Mouse (Mus musculus): ENCODE data around the gene Chrd. TPM values are rescaled to one million over a fixed set of nuclear protein-coding genes. Genes with fewer than 3 reads are reported as not detected.

The Chrd gene
- polyA plus RNA-seq (2015; fragmentation: Nextera tagmentation; extraction: Ambion mirVana): 0.37 and 0.47 TPM in 2 replicates

GRCm38 (mm10) chr16:20732925-20733730 lies at the start of gene Chrd:
Chrd (plus strand) TSS chr16:20733127.
- H3K4me2 ChIP-seq: peak within 1 kb of the TSS; percentile 73
- H3K9me3 ChIP-seq (replicated peaks): no peaks in the 10 kb centered on the region
- no peak within 1 kb of the TSS for H3K27ac ChIP-seq (replicated peaks)
- H3K36me3 ChIP-seq (replicated peaks): no peaks in the 10 kb centered on the region
- H3K27me3 ChIP-seq: peaks cover 90% of the 10 kb centered on the region
- H3K9ac ChIP-seq: peak within 1 kb of the TSS; percentile 25; the same call in 1 of the 2 replicates
- H3K4me3 ChIP-seq (replicated peaks): peak within 1 kb of the TSS; percentile 52
- H3K4me1 ChIP-seq (replicated peaks): peaks cover 16% of the 10 kb centered on the region
- no peak for ATAC-seq (ENCODE audit: insufficient read depth)
- 2% methylated on average over 70 of the region's 70 CpGs for WGBS (ENCODE audit: insufficient replicate concordance)

- no peak overlapping the region for H3K4me3 ChIP-seq (replicated peaks)
- H3K9ac ChIP-seq: no peak overlapping the region
- no peak overlapping the region for H3K27ac ChIP-seq (replicated peaks)
- no peak overlapping the region for H3K4me2 ChIP-seq
- no peaks in the 10 kb centered on the region for H3K9me3 ChIP-seq (replicated peaks)
- no peak for ATAC-seq (ENCODE audit: insufficient read depth)
- peaks cover 50% of the 10 kb centered on the region for H3K4me1 ChIP-seq (replicated peaks)
- peaks cover 70% of the 10 kb centered on the region for H3K36me3 ChIP-seq (replicated peaks)
- H3K27me3 ChIP-seq: peaks cover 26% of the 10 kb centered on the region
- WGBS (ENCODE audit: insufficient replicate concordance): 55% methylated on average over 3 of the region's 3 CpGs
Measured at GRCm38 (mm10) chr16:20690774-20691173, 42.2 kb upstream of the Chrd start.

GRCm38 (mm10) chr16:20691617-20692016 lies 41.3 kb upstream of the Chrd start:
- Histone ChIP-seq H3K9me3 (replicated peaks) (no peaks in the 10 kb centered on the region), H3K36me3 (replicated peaks) (peaks cover 62% of the 10 kb centered on the region), H3K9ac (no peak overlapping the region), H3K27me3 (peaks cover 35% of the 10 kb centered on the region), H3K4me2 (no peak overlapping the region), H3K27ac (replicated peaks) (0 out of 2 replicates have a peak overlapping the region, but pooled peaks have one; percentile 29), H3K4me1 (replicated peaks) (peaks cover 57% of the 10 kb centered on the region), H3K4me3 (replicated peaks) (no peak overlapping the region)
- no peak for ATAC-seq (ENCODE audit: insufficient read depth)
- 75% methylated on average over 1 of the region's 1 CpGs for WGBS (ENCODE audit: insufficient replicate concordance)

- ATAC-seq (ENCODE audit: insufficient read depth): no peak
- Histone ChIP-seq H3K4me3 (replicated peaks) (peak overlapping the region; percentile 65), H3K4me1 (replicated peaks) (peaks cover 57% of the 10 kb centered on the region), H3K4me2 (peak overlapping the region; percentile 97), H3K36me3 (replicated peaks) (peaks cover 54% of the 10 kb centered on the region), H3K27me3 (peaks cover 43% of the 10 kb centered on the region), H3K9ac (no peak overlapping the region), H3K27ac (replicated peaks) (peak overlapping the region; percentile 29; the same call in 1 of the 2 replicates), H3K9me3 (replicated peaks) (no peaks in the 10 kb centered on the region)
- 60% methylated on average over 16 of the region's 16 CpGs for WGBS (ENCODE audit: insufficient replicate concordance)
Measured at GRCm38 (mm10) chr16:20692241-20692965, 40.5 kb upstream of the Chrd start.

GRCm38 (mm10) chr16:20693111-20693701 lies 39.7 kb upstream of the Chrd start, which contains the start of gene Fam131a:
Fam131a (plus strand) TSS chr16:20693241.
- 2% methylated on average over 36 of the region's 37 CpGs for WGBS (ENCODE audit: insufficient replicate concordance)
- Histone ChIP-seq H3K36me3 (replicated peaks) (peaks cover 46% of the 10 kb centered on the region), H3K27me3 (peaks cover 51% of the 10 kb centered on the region), H3K9me3 (replicated peaks) (no peaks in the 10 kb centered on the region), H3K9ac (peak within 1 kb of the TSS; percentile 72), H3K4me2 (peak within 1 kb of the TSS; percentile 97), H3K4me3 (replicated peaks) (peak within 1 kb of the TSS; percentile 65), H3K4me1 (replicated peaks) (peaks cover 57% of the 10 kb centered on the region), H3K27ac (replicated peaks) (peak within 1 kb of the TSS; percentile 54)
- ATAC-seq (ENCODE audit: insufficient read depth): peak; percentile 88

GRCm38 (mm10) chr16:20694781-20695180 lies 38.1 kb upstream of the Chrd start:
- H3K9me3 ChIP-seq (replicated peaks): no peaks in the 10 kb centered on the region
- H3K4me2 ChIP-seq: no peak overlapping the region
- 67% methylated on average over 8 of the region's 8 CpGs for WGBS (ENCODE audit: insufficient replicate concordance)
- peaks cover 47% of the 10 kb centered on the region for H3K4me1 ChIP-seq (replicated peaks)
- H3K27ac ChIP-seq (replicated peaks): no peak overlapping the region
- no peak for ATAC-seq (ENCODE audit: insufficient read depth)
- H3K4me3 ChIP-seq (replicated peaks): no peak overlapping the region
- H3K36me3 ChIP-seq (replicated peaks): peaks cover 30% of the 10 kb centered on the region
- H3K9ac ChIP-seq: no peak overlapping the region
- peaks cover 61% of the 10 kb centered on the region for H3K27me3 ChIP-seq

DNA sequence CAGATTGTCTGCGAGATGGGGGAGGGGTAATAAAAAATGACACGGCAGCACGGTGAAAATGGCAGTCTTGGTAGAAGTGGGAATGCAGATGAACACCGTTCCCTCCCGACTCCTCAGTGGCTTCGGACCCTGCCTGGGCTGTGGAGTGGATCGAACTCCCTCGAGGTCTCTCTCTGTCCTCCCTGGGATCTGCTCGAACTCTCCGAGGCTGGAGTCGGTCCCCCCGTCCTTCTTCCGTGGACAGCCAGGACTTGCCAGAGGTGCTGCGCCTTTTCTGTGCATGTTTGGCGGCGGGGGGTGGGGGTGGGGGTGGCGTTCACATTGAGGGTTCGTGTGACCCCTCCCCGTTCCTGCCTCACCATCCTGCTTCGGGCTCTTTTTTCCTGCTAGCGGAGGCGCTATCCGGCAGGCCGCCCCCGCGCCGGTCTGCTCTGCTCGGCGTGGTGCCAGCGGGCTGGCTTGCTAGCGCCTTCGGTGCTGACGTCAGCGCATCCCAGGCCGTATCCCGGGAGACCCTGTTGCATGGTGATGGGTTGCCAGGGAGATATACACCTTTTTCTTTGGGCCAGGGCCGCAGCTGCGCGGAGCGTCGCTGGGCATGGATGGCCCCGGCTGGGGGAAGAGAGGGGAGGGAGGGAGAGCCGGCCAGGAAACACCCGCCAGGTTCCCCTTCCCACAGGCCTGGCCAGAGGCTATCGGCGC lies 37.2 kb upstream of the Chrd start:
- no peak overlapping the region for H3K9ac ChIP-seq
- H3K27ac ChIP-seq (replicated peaks): no peak overlapping the region
- peaks cover 43% of the 10 kb centered on the region for H3K4me1 ChIP-seq (replicated peaks)
- no peak for ATAC-seq (ENCODE audit: insufficient read depth)
- H3K36me3 ChIP-seq (replicated peaks): peaks cover 20% of the 10 kb centered on the region
- peaks cover 61% of the 10 kb centered on the region for H3K27me3 ChIP-seq
- H3K4me3 ChIP-seq (replicated peaks): peak overlapping the region; percentile 31
- H3K4me2 ChIP-seq: peak overlapping the region; percentile 58
- no peaks in the 10 kb centered on the region for H3K9me3 ChIP-seq (replicated peaks)
- WGBS (ENCODE audit: insufficient replicate concordance): 5% methylated on average over 46 of the region's 46 CpGs

DNA sequence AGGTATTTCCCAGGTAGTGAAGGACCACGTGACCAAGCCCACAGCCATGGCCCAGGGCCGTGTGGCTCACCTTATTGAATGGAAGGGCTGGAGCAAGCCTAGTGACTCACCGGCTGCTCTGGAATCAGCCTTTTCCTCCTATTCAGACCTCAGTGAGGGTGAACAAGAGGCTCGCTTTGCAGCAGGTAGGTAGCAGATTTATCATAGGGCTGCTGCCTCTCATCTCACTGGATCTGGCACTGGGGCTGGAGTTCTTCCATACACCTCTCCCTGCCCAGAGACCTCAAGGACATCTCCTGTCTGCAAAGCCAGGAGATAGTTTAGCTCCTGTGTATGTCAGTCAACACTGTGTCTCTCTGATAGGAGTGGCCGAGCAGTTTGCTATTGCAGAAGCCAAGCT lies 33.7 kb upstream of the Chrd start:
- H3K27ac ChIP-seq (replicated peaks): no peak overlapping the region
- 57% methylated on average over 5 of the region's 5 CpGs for WGBS (ENCODE audit: insufficient replicate concordance)
- peaks cover 44% of the 10 kb centered on the region for H3K4me1 ChIP-seq (replicated peaks)
- H3K9me3 ChIP-seq (replicated peaks): no peaks in the 10 kb centered on the region
- H3K4me3 ChIP-seq (replicated peaks): no peak overlapping the region
- no peak overlapping the region for H3K9ac ChIP-seq
- no peak for ATAC-seq (ENCODE audit: insufficient read depth)
- H3K27me3 ChIP-seq: peaks cover 56% of the 10 kb centered on the region
- peaks cover 5% of the 10 kb centered on the region; the same call in 1 of the 2 replicates for H3K36me3 ChIP-seq (replicated peaks)
- H3K4me2 ChIP-seq: no peak overlapping the region

GRCm38 (mm10) chr16:20700036-20700435 lies 32.9 kb upstream of the Chrd start:
- no peak for ATAC-seq (ENCODE audit: insufficient read depth)
- no peak overlapping the region for H3K9ac ChIP-seq
- H3K27ac ChIP-seq (replicated peaks): no peak overlapping the region
- H3K4me1 ChIP-seq (replicated peaks): peaks cover 52% of the 10 kb centered on the region
- peaks cover 48% of the 10 kb centered on the region for H3K27me3 ChIP-seq
- H3K36me3 ChIP-seq (replicated peaks): peaks cover 5% of the 10 kb centered on the region; the same call in 1 of the 2 replicates
- no peak overlapping the region for H3K4me3 ChIP-seq (replicated peaks)
- H3K9me3 ChIP-seq (replicated peaks): no peaks in the 10 kb centered on the region
- H3K4me2 ChIP-seq: no peak overlapping the region
- WGBS (ENCODE audit: insufficient replicate concordance): 69% methylated on average over 5 of the region's 5 CpGs

GRCm38 (mm10) chr16:20701316-20701715 lies 31.6 kb upstream of the Chrd start:
- WGBS (ENCODE audit: insufficient replicate concordance): 66% methylated on average over 7 of the region's 7 CpGs
- Histone ChIP-seq H3K27ac (replicated peaks) (no peak overlapping the region), H3K9ac (no peak overlapping the region), H3K4me3 (replicated peaks) (no peak overlapping the region), H3K9me3 (replicated peaks) (no peaks in the 10 kb centered on the region), H3K4me1 (replicated peaks) (peaks cover 52% of the 10 kb centered on the region), H3K27me3 (peaks cover 35% of the 10 kb centered on the region), H3K36me3 (replicated peaks) (peaks cover 9% of the 10 kb centered on the region; the same call in 1 of the 2 replicates), H3K4me2 (no peak overlapping the region)
- no peak for ATAC-seq (ENCODE audit: insufficient read depth)
